In the genomic region with DNA sequence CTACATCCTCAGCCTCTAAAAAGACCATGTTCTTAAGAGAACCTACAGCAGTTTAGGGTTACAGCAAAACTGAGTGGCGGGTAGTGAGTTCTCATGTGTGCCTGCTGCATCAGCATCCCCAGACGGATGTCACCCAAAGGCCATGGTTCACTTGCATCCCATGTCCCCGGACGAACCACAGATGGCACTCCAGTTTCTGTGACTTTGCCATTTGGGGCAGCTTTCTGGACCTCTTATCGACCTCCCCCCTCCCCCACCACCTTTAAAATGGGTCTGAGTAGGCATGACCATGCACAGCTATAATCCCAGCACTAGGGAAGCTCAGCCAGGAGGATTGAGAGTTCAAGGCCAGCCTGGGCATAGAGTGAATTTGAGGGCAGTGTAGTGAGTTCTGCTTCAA, we compare ENCODE assay signal across 12 mouse cellular contexts.
"Had no signal": no experiment of that assay in that cellular context is flagged by ENCODE, and none has a peak within 500 bp of the region (broad histone marks: within the 10 kb centered on the region; RNA-seq: fewer than 3 reads in every experiment).

No protein-coding gene starts in this region.

- H3K9me3 ChIP-seq: limb, embryonic 15.5 days; midbrain, embryonic 10.5 days; neural tube, embryonic 15.5 days had no signal

- H3K4me2 ChIP-seq: limb, embryonic 15.5 days; neural tube, embryonic 15.5 days had no signal

- H3K27me3 ChIP-seq: limb, embryonic 15.5 days; neural tube, embryonic 15.5 days had no signal

- H3K27ac ChIP-seq: midbrain, embryonic 10.5 days; neural tube, embryonic 15.5 days had no signal

- H3K9ac ChIP-seq: limb, embryonic 15.5 days; neural tube, embryonic 15.5 days had no signal

- DNase-seq: kidney, adult 8-10 months; layer of hippocampus, adult 9-11 months; layer of hippocampus, postnatal 36 days; midbrain, embryonic 14.5 days; right cerebral cortex, adult 18-20 months; right cerebral cortex, postnatal 25 days; spleen, adult 18-20 months; thymus, postnatal 4 days had no signal

- H3K4me3 ChIP-seq: limb, embryonic 15.5 days; midbrain, embryonic 10.5 days; myocyte; neural tube, embryonic 15.5 days had no signal
